Mouse (Mus musculus) thymus, adult 18-20 months (tissue): Measurements from ENCODE around the gene Aspg.

Source experiments
- DNase-seq, 2 experiments: peaks; one replicate each; pipeline ENCODE4 v3.0.0; 2022; ENCODE audit warnings: mixed read lengths in 2 of 2

Gene Aspg

DNA sequence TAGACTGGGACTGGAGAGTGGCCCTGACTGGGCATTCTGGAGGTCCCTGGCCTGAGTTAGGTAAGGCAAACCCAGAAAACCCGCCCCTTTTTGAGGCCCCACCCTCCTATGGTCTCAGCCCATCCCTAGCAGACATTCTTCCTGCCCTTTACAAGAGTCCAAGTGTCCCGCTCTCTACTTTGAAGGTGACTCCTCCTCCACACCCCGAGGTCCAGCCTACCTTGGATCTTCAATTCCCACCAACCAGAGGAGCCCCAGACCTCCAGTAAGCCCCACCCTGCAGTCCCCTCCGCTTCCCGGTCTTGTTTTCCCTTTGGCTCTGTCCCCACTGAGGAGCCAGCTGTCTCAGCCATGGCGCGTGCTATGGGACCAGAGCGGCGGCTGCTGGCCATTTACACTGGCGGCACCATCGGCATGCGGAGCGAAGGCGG lies at the start of gene Aspg:
Gene Aspg, plus strand, starts transcription at position 139 of the 431 bp plus-strand sequence.
- no peak for DNase-seq

GRCm38 (mm10) chr12:112077651-112078050 lies 28.8 kb upstream of the Aspg start:
- DNase-seq = peak; percentile 9 to 15

GRCm38 (mm10) chr12:112079911-112080310 lies 26.6 kb upstream of the Aspg start:
- no peak for DNase-seq

GRCm38 (mm10) chr12:112080911-112081310 lies 25.6 kb upstream of the Aspg start:
- no peak for DNase-seq

GRCm38 (mm10) chr12:112082241-112082640 lies 24.2 kb upstream of the Aspg start:
- no peak for DNase-seq

DNA sequence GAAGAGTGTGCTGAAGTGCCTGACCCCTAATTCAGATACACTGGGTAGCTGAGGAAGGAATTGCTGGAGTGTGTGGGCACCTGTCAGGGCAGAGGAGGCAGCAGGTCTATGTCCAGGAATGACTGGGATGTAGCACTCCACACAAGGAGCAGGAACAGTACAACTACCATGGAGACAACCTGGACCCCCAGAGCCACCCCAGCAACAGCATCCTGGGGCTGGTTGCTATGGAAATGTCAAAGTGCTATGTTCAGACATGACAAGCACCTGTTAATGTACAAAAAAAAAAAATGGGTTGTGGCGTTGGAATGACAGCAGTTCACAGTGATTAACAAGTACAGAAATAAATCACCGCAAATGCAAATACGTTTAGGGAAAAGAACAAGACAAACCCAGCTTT lies 20.2 kb upstream of the Aspg start:
- no peak for DNase-seq

GRCm38 (mm10) chr12:112086726-112087125 lies 19.8 kb upstream of the Aspg start:
- DNase-seq = no peak

- no peak for DNase-seq
These were observed 17.7 kb upstream of the Aspg start for GRCm38 (mm10) chr12:112088609-112089324.

DNA sequence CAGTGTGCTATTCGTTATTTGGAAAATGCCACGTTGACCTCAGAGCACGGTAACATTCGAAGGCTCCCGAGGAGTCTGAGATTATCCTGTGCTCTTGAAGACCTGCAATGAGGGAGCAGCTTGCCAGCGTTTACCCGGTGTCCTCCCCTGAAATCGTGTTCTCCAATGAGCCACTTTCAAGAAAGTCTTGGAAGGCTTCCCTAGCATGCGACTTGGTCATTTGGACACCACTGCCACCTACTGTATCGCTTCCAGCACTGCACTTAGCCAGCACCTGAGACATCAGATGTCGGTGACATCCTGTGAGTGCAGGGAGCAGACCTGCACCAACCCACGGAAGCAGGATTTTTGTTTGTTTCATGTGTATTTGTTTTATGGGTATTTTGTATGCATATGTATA lies 15.4 kb upstream of the Aspg start:
- DNase-seq = no peak

DNA sequence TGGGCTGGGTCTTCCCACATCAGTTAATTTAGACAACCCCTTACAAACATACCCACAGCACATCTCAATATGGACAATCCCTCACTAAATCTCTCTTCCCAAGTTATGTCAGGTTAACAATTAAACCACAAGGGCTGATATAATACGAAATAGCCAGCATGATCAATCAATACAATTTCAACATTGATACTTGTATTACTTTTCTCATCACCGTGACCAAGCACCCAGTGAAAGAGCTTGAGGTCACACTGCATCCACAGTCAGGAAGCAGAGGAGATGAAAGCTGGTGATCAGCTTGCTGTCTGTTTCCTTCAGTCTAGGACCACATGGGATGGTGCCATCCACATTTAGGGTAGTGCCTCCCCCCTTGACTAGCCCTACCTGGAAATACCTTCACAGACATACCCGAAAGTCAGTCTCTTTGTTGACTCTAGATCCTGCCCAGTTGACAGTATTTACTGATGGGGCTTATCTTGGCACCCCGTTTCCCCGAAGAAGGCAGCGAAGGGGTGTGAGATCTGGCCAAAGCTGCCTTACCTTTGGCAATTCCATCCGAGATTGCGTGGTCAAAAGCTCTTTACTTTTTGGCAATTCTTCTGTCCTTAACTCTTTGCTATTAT lies 12.1 kb upstream of the Aspg start:
- no peak for DNase-seq

- DNase-seq = no peak
These were observed 10.3 kb upstream of the Aspg start for GRCm38 (mm10) chr12:112096051-112096732.

- DNase-seq = no peak
These were observed 9.8 kb upstream of the Aspg start for GRCm38 (mm10) chr12:112096733-112097117.

DNA sequence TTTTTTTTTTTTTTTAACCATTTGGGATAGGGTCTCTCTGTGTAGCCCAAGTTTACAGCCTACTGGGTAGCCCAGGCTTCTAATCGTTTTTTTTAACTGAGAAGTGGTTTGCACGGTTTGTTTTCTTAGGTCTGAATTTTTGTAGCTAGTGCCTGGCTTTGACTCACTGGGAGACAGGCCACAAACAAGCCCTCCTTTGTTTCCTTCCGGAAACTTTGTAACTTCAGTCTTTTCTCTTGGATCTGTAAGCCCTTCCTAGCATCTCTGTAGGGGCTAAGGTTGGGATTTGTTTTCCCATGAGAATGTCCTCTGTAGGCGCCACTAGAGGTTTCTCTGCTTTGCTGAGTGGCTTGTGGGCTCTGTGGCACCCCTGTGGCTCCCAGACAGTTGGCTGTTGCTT lies 6.4 kb upstream of the Aspg start:
- DNase-seq = no peak

- DNase-seq = no peak
These were observed 5.4 kb upstream of the Aspg start for GRCm38 (mm10) chr12:112101045-112101444.

DNA sequence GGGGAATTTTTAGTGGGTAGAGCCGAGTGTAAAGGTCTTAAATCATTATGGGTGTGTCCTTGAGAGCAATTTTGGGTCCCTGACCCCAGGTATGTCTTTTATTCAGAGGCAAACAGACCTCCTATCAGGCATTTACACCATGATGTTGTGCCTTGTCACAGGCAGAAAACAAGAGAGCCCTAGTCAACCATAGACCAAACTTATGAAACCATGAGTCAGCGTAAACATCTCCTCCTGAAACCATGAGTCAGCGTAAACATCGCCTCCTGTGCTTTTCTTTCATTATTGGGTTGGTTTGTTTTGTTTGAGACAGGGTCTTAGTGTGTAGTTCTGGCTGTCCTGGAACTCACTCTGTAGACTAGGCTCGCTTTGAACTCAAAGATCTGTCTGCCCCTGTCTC lies 3.3 kb upstream of the Aspg start:
- DNase-seq = no peak

- no peak for DNase-seq
These were observed 1.6 kb upstream of the Aspg start for GRCm38 (mm10) chr12:112104890-112105289.

GRCm38 (mm10) chr12:112107685-112108084 lies 1.2 kb downstream of the Aspg start:
- DNase-seq = no peak

- no peak for DNase-seq
These were observed 2.4 kb downstream of the Aspg start for GRCm38 (mm10) chr12:112108696-112109445.

DNA sequence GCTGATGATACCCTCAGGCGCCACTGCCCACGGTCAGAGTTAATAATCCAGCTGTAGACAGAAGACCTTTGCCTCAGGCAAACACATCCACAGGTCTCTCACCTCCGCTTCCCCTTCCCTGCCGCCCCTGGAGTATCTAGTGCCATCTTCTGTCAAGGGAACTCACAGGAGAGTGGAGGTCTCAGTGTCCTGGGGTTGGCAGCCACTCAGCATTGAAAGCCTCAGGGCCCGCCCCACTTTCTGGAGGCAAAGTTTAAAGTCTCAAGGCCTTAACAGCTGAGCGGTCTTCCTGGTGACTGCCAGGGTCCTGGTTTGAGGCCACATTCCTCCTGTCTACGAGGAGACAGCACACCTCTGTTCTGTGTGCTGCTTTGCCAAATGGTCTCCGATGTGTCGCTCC lies 3.2 kb downstream of the Aspg start:
- no peak for DNase-seq

- no peak for DNase-seq
These were observed 4.8 kb downstream of the Aspg start for GRCm38 (mm10) chr12:112111323-112111722.

DNA sequence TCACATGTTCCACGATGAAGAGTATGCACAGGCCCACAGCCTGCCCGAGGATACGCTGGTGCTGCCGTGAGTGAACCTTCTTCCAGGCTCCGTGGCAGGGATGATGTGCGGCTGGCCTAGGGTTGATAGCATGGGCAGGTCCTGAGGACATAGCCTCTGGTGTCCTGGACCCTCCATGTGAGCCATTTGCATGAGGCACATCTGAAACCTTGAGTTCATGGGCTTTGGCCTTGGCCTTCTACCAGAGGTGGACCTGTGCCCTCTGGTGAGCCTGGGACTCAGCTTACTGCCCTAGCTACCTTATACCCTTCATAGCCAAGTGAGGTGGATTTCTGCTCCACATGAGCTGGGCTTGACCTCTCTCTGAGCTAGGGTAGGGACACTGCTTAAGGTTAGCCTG lies 5.8 kb downstream of the Aspg start:
- no peak for DNase-seq

DNA sequence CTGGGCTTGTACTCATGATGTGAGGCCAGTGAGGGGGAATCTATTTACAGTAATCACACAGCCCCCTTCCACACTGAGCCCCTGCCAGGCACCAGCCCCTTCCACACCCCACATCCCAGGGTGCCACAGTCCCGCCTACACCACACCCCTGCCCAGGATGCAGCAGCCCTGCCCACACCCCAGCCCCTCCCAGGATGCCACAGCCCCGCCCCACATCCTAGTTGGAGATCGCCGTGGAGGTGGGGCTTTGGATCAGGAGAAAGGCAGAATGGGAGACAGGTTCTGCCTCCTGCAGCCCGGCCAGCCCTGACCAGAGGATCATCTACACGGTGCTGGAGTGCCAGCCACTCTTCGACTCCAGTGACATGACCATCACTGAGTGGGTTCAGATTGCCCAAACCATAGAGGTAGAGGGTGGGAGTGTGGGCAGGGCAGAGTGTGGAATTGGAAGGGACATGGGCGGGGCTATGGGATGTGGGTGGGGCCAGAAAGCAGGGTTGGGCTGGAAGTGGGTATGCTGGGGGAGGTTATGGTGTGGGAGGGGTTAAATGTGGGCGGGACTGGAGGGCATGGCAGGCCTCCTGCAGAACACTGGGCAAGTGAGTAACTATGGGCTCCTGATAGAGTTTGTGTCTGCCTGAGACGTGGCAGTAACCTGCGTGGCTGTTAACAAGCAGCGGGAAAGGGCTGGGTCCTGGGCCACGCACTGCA lies 6.4 kb downstream of the Aspg start:
- DNase-seq = no peak

- DNase-seq = peak; percentile 20 to 38
These were observed 7.2 kb downstream of the Aspg start for GRCm38 (mm10) chr12:112113710-112114109.
